Mouse (Mus musculus) neural tube, embryonic 11.5 days (tissue): ENCODE measurements around the gene Gata5. TPM values are rescaled to one million over a fixed set of nuclear protein-coding genes. Genes with fewer than 3 reads are reported as not detected.

Experiments
- ATAC-seq: fragments of 200-750 bp; cut with Nextera tagmentation; 2 replicates; pipeline ENCODE4 v1.8.0; 2017; ENCODE audit warnings: moderate number of reproducible peaks, mild to moderate bottlenecking, moderate TSS enrichment, moderate library complexity; ENCODE audit not compliant: insufficient read depth, low FRiP score, low TSS enrichment
- DNase-seq: peaks from one replicate; pipeline ENCODE4 v3.0.0-alpha.2; 2015; ENCODE audit warnings: low spot score
- H3K27ac ChIP-seq: fragments of 300-500 bp; sonication (generic); 2 replicates; pipeline ENCODE4 v1.5.1; 2014; ENCODE audit warnings: low read depth, mild to moderate bottlenecking, low read length
- H3K27me3 ChIP-seq: fragments of 300-500 bp; sonication (generic); 2 replicates; pipeline ENCODE4 v1.6.1; 2014; ENCODE audit warnings: mild to moderate bottlenecking, low read length, mixed read lengths; ENCODE audit not compliant: control insufficient read depth, insufficient read depth
- H3K36me3 ChIP-seq: fragments of 300-500 bp; sonication (generic); 2 replicates; pipeline ENCODE4 v1.6.1; 2014; ENCODE audit warnings: mild to moderate bottlenecking, low read length, moderate library complexity, mixed read lengths; ENCODE audit not compliant: control insufficient read depth, insufficient read depth
- H3K4me1 ChIP-seq: fragments of 300-500 bp; sonication (generic); 2 replicates; pipeline ENCODE4 v1.6.1; 2014; ENCODE audit warnings: low read length, mixed read lengths; ENCODE audit not compliant: control insufficient read depth, insufficient read depth
- H3K4me2 ChIP-seq: fragments of 300-500 bp; sonication (generic); 2 replicates; pipeline ENCODE4 v1.6.1; 2014; ENCODE audit warnings: low read depth, mild to moderate bottlenecking, moderate library complexity
- H3K4me3 ChIP-seq: fragments of 300-500 bp; sonication (generic); 2 replicates; pipeline ENCODE4 v1.5.1; 2014; ENCODE audit warnings: low read depth, low read length
- H3K9ac ChIP-seq: fragments of 300-500 bp; sonication (generic); 2 replicates; pipeline ENCODE4 v1.6.1; 2014; ENCODE audit warnings: mild to moderate bottlenecking, low read length
- H3K9me3 ChIP-seq: fragments of 300-500 bp; sonication (generic); 2 replicates; pipeline ENCODE4 v1.6.1; 2016; ENCODE audit warnings: low read length; ENCODE audit not compliant: control insufficient read depth
- WGBS: fragments of 180-500 bp; shearing (Covaris S2); extraction: QIAGEN DNeasy Blood & Tissue Kit; methylation state at CpG from one replicate; pipeline ENCODE4 v1.1.7; 2014; 5-methylcytosine and 5-hydroxymethylcytosine counted together
- polyA plus RNA-seq: library from polyadenylated mRNA; unstranded; fragments of >200 nt; fragmentation: Nextera tagmentation; extraction: Ambion mirVana; gene quantifications from 2 replicates; pipeline ENCODE4 v1.2.1, GENCODE M21; 2014

Gata5 gene
- polyA plus RNA-seq, 1 experiment from 2014 or later: 0.16 TPM

GRCm38 (mm10) chr2:180289440-180290108 is 44.9 kb downstream of the Gata5 start, which contains the start of gene Rbbp8nl:
Rbbp8nl (minus strand) TSS chr2:180289879.
- DNase-seq: no peak
- ATAC-seq: no peak
- Histone ChIP-seq H3K4me2 (no peak within 1 kb of the TSS), H3K36me3 (no peaks in the 10 kb centered on the region), H3K4me3 (no peak within 1 kb of the TSS), H3K27ac (no peak within 1 kb of the TSS), H3K9ac (no peak within 1 kb of the TSS), H3K27me3 (no peaks in the 10 kb centered on the region), H3K4me1 (no peaks in the 10 kb centered on the region), H3K9me3 (no peaks in the 10 kb centered on the region)
- WGBS: 45% methylated on average over 16 of the region's 16 CpGs

DNA sequence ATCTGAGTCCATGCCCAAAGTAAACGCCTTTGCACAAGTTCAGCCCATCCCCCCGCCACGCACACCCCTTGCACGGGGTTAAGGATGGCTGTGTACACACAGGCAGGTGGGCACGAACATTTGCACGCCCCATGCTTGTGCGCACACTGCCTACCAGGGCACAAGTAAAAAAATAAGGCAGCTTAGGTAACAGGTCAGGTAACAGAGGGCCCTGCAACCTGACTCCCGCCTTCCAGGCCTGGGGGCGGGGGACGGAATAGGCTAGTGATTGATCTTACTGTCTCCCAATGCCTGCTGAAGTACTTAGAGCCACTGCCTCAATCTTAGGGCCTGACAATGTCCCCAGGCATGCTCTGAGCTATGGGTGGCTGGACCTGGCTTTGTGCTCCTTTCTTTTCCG is 45.5 kb downstream of the Gata5 start:
- no peaks in the 10 kb centered on the region for H3K36me3 ChIP-seq
- no peaks in the 10 kb centered on the region for H3K27me3 ChIP-seq
- WGBS: 50% methylated on average over 11 of the region's 11 CpGs
- H3K4me1 ChIP-seq: no peaks in the 10 kb centered on the region
- H3K9me3 ChIP-seq: no peaks in the 10 kb centered on the region
- ATAC-seq (no peak), DNase-seq (no peak)
- H3K9ac ChIP-seq: no peak overlapping the region
- H3K27ac ChIP-seq: no peak overlapping the region
- H3K4me3 ChIP-seq: no peak overlapping the region
- no peak overlapping the region for H3K4me2 ChIP-seq

DNA sequence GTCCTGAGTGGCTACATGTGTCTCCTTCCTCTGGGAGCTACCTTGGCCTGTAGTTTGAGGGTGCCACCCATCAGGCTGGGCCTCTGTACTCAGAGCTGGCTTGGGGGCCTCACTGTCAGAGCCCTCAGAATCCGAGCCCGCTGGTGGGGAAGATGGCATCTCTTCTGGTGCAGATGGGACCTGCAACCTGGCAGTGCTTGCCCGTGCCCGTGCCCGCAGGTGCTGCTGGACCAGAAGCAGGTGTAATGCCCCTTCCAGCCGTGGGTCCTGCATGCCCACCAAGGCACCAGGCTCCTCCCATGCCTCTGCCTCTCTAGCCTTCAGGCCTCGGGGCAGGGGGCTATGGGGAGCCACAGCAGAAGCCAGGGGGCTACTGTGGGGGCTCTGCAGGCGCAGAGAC is 55.2 kb downstream of the Gata5 start:
- no peak for ATAC-seq
- WGBS: 81% methylated on average over 8 of the region's 8 CpGs
- Histone ChIP-seq H3K36me3 (no peaks in the 10 kb centered on the region), H3K4me3 (no peak overlapping the region), H3K9me3 (no peaks in the 10 kb centered on the region), H3K4me1 (no peaks in the 10 kb centered on the region), H3K27me3 (no peaks in the 10 kb centered on the region), H3K9ac (no peak overlapping the region), H3K4me2 (no peak overlapping the region), H3K27ac (no peak overlapping the region)
- DNase-seq: no peak

GRCm38 (mm10) chr2:180277773-180278320 is 56.7 kb downstream of the Gata5 start:
- H3K27me3 ChIP-seq: no peaks in the 10 kb centered on the region
- H3K4me1 ChIP-seq: no peaks in the 10 kb centered on the region
- H3K9me3 ChIP-seq: no peaks in the 10 kb centered on the region
- ATAC-seq: no peak
- no peaks in the 10 kb centered on the region for H3K36me3 ChIP-seq
- no peak overlapping the region for H3K4me2 ChIP-seq
- no peak for DNase-seq
- H3K9ac ChIP-seq: no peak overlapping the region
- WGBS: 69% methylated on average over 8 of the region's 8 CpGs
- H3K4me3 ChIP-seq: no peak overlapping the region
- no peak overlapping the region for H3K27ac ChIP-seq

GRCm38 (mm10) chr2:180276851-180277259 is 57.6 kb downstream of the Gata5 start:
- DNase-seq (no peak), ATAC-seq (no peak)
- Histone ChIP-seq H3K36me3 (no peaks in the 10 kb centered on the region), H3K9me3 (no peaks in the 10 kb centered on the region), H3K4me1 (peaks cover 8% of the 10 kb centered on the region), H3K4me2 (no peak overlapping the region), H3K27me3 (no peaks in the 10 kb centered on the region), H3K27ac (no peak overlapping the region), H3K4me3 (no peak overlapping the region), H3K9ac (no peak overlapping the region)
- WGBS: 75% methylated on average over 8 of the region's 8 CpGs

DNA sequence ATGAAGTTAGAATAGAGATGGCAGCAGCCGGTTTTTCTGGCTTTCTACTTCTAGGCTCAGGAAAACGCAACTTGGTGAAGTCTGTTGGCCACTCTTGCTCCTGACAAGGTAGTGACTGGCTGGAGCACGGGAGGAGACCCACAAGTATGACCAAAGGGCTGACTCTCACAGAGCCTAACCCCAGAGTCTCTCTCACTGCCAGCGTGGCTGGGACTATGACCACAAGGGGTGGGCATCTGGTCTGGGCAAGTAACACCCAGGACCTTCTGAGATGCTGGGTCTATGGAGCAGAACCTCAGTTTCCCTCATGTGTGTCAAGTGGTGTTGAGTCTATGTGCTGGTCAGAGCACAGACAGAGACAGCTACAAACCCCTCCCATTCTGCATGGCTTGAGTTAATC is 58.1 kb downstream of the Gata5 start:
- WGBS: 47% methylated on average over 4 of the region's 4 CpGs
- no peak for ATAC-seq
- no peaks in the 10 kb centered on the region for H3K9me3 ChIP-seq
- no peak overlapping the region for H3K9ac ChIP-seq
- DNase-seq: no peak
- H3K27ac ChIP-seq: no peak overlapping the region
- H3K4me3 ChIP-seq: no peak overlapping the region
- H3K27me3 ChIP-seq: no peaks in the 10 kb centered on the region
- H3K4me1 ChIP-seq: peaks cover 8% of the 10 kb centered on the region
- no peak overlapping the region for H3K4me2 ChIP-seq
- H3K36me3 ChIP-seq: no peaks in the 10 kb centered on the region

DNA sequence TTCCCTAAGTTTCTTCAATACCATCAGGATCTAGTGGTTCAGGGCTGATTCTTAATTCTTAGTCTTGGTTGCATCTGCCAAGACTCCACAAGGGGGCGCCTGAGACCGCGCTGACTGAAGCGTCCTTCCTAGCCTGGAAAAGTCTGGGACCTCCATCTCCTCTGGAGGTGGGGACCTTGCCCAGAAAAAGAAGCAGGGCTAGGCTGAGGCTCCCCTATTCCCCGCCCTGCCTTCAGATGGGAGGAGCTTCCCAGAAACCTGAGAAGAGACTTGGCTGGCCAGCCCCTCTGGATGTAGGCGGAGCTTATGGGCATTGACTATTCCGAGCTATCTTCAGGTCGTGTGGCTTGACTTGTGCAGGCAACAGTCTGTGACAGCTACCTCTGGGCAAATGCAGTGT is 58.7 kb downstream of the Gata5 start:
- H3K4me2 ChIP-seq: no peak overlapping the region
- 0 out of 2 replicates have a peak, but pooled peaks have one; percentile 9 for ATAC-seq

More for the DNA sequence above, 58.7 kb downstream of the Gata5 start:
- 1% methylated on average over 8 of the region's 8 CpGs for WGBS
- Histone ChIP-seq H3K36me3 (no peaks in the 10 kb centered on the region), H3K27ac (no peak overlapping the region), H3K9ac (no peak overlapping the region), H3K4me1 (peaks cover 8% of the 10 kb centered on the region), H3K4me3 (no peak overlapping the region), H3K27me3 (no peaks in the 10 kb centered on the region), H3K9me3 (no peaks in the 10 kb centered on the region)
- peak; percentile 87 for DNase-seq
